Mouse (Mus musculus): Measurements from ENCODE around the gene Cort. TPM values are rescaled to one million over a fixed set of nuclear protein-coding genes. Genes with fewer than 3 reads are reported as not detected.
"Not testable (repeated sequence)": the region's sequence is repeated elsewhere in the genome, so short reads cannot be mapped to it uniquely, and the experiment has no call there.

The Cort gene
- total RNA-seq (2021), result not detected
- long read RNA-seq, experiment 1, result 0 reads
- long read RNA-seq, experiment 2, result 0 reads

DNA sequence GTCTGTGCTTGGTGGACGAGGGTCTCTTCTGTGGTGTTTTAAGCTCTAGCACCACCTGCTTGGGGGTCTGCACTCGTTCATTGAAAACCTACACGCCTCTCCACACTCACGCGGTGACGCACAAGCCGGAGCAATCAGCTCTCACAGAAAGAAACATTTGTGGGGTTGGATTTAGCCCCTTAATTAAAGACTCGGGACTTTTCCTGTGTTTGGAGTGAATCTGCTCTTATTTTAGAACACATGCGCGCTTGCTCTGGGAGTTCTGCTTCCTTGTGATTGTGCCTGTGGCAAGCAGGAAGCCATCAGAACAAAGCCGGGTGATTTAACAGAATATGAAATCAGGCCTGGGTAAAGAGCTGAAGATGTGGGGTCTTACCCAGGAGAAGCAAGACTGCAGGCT, at the start of gene Cort:
Gene Cort, minus strand, starts transcription at position 101 of the 400 bp plus-strand sequence.
- DNase-seq, result no peak
- intact Hi-C loops (cut with DNase I), result no loop called here

DNA sequence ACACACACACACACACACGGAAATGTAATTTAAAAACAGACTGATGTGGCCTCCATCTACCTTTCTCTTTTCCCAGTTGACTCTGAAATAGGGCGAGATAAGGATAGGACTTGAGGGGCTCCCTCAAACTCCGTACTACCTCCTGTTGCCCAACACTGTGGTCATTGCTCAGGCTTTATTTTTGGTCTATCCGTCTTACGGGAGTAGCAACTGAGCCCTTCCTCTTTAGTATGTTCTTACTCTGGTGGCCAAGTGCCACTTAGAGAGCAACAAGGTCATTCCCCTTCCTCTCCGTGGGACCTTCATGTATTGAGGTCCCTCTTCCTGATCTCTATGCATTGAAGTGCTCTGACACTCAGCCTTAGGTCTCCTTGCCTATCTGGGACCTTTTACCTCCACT, 47.1 kb upstream of the Cort start:
- no peak for DNase-seq
- intact Hi-C loops (cut with DNase I), result no loop called here

DNA sequence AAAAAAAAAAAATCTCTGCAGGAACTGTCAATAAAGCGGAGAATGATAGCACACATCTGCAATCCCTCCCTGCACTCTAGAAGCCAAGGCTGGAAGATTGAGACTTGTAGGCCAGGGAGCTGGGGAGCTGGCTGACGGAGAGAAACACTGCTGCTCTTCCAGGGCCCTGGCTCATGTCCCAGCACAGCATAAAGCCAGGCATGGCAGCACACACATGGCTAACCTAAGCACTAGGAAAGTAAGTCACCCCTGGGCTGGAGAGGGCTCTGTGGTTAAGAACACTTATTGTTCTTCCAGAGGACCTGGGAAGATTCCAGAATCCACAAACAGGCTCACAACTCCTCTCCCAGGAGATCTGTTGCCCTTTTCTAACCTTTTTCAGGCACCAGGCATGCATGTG, 46.1 kb upstream of the Cort start:
- intact Hi-C loops (cut with DNase I), result no loop called here
- peak; percentile 60 to 78 for DNase-seq

DNA sequence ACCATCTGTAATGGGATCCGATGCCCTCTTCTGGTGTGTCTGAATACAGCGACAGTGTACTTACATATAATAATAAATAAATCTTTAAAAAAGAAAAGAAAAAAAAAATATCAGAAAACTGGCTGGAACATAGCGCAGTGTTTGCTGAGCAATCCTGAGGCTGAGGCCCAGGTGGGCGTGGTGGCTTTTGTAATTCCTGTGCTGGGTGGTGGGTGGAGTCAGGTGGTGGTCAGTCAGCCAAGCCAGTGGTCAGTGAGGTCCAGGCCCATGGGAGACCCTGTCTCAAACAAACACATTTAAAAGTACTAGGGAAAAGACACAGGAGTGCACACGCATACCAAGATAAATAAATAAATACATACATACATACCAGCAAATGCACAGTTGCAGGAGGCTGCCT, 45.5 kb upstream of the Cort start:
- peak; percentile 48 to 69 for DNase-seq

DNA sequence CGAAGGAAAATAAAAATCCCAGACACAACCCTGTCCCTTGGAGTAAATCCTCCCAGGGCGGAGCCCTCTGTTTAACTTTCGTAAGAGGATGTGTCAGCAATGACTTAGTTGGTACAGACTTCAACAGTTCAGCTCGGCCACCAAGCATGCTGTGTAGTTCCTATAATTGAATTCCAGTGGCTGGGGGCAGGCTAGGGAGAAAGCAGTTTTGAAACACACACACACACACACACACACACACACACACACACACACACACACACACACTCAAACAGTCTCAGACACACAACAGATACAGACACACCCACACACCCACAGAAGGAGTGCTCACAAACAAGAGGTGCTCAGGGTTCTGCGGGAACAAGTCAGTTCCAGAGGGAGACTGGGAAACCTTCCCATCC, 45.0 kb upstream of the Cort start:
- intact Hi-C loops (cut with DNase I), result no loop called here
- DNase-seq, result peak in 1 of 2 experiments; percentile 36

More for the DNA sequence above, 45.5 kb upstream of the Cort start:
- intact Hi-C loops (cut with DNase I), result no loop called here

DNA sequence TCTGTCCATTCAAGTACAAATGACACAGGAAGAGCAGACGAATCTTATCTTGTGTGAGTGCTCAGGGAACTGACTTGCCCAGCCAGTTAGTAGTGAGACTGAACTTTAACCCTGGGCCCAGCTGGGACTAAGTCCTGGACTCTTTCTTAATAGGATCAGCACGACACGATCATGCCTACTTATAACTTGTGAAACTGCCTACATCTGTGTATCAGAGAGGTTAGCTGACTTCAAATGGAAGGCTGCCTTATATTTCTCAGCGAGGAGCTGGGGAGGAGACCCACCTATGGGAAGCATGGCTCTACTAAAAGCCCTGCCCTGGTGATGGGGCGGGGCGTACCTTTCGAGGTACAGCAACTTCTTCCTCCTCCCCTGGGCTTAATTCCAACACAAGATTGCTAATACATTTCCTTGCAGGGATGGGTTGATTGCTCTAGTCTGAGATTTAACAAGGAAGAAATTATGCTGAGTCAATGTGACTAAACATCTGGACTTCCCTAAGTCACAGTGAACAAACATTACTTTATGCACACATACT, 43.9 kb upstream of the Cort start:
- DNase-seq, result no peak
- intact Hi-C loops (cut with DNase I), result no loop called here

DNA sequence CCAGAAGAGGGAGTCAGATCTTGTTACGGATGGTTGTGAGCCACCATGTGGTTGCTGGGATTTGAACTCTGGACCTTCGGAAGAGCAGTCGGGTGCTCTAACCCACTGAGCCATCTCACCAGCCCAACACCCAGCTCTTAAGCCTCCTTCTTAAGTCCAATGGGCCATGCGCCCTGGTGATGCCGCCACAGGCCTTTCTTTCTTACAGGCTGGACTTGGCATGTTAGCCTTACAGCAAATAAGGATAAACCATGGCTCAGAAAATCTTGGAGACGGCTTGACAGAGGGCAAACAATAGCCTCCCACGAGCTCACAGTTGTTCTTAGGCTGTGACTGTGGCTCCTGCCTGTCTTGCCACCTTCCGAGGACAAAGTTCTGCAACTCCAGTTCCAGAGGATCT, 43.4 kb upstream of the Cort start:
- intact Hi-C loops (cut with DNase I); DNase-seq: not testable (repeated sequence)

DNA sequence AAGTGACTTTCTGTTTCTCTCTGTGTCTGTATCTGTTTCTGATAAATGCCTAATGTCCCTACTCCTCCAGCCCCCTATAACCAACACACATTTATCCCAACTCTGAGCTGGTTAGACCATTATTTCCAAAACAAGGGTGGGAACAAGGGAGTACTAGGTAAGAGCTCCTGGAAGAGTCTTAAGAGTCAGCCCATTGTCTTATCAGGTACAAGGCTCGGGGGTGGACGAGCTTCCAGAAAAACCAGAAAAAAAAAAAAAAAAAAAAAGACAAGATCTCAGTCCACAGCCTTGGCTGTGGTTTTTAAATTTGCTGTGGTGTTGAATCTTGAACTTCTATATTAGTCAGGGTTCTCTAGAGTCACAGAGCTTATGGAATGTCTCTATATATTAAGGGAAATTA, 41.5 kb upstream of the Cort start:
- intact Hi-C loops (cut with DNase I), result no loop called here
- no peak for DNase-seq

DNA sequence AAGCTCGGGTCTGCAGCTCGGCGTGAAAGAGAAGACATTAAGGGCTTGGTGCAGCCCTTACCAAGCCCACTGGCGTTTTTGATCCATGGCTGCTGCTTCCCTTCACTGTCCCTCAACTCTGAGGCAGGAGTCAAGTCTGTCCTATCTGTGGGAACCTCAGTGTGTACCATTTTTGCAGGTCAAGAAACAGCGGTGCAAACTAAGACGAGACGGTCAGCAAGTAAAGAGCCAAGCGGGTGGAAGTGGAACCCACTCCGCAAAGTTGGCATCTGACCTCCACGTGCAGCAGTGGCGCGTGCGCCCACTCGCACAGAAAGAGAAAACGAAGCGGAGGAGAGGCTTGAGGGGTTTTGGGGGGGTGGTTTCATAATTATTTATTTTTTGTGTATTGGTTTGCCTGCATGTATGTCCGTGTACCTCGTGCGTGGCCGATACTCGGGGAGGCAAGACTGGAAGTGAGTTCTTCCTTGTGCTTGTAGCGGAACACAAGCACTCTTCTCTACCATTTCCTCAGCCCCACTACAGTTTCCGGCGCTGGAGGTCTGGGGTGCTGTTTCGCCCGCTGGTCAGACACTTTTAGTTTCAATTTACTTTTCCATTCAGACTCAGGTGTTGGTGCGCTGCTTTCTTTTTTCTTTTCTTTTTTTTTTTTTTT, 40.5 kb upstream of the Cort start:
- DNase-seq, result no peak
- intact Hi-C loops (cut with DNase I), result no loop called here

DNA sequence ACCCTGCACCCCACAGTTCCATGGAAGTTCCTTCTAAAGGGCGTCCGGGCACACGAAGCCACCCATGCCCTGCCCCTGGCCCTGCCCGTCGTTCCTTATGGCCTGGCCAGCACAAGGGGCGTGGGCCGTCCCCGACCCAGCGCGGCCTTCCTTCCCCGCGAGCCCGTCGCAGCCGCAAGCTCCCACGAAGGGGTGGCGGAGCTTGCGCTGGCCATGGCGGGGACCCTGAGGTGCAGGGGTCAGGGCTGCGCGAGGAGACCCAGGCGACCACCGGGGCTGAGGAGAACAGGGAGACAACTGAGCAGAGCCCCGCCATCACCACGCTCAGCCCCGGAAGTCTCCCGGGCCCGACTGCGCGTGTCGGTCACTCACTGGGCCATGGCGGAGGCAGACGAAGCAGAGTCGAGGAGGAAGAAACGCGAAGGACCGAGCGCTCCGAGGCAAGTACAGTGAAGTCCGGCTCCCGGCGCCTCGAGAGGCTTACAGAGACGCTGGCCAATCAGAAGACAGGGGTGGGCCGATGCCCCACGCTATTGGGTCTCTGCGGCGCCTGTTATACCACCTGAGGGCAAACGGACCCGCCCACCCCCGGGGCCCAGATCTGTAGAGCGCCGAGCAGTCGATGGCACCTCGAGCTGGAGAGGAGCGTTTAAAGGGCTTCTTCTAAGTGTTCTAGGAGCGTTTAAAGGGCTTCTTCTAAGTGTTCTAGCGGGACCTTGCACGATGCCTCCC, 39.8 kb upstream of the Cort start, which contains the start of gene Pgd:
Gene Pgd, minus strand, starts transcription at position 557 of the 732 bp plus-strand sequence.
- intact Hi-C loops (cut with DNase I), result no loop called here
- DNase-seq, result peak; percentile 92 to 95

DNA sequence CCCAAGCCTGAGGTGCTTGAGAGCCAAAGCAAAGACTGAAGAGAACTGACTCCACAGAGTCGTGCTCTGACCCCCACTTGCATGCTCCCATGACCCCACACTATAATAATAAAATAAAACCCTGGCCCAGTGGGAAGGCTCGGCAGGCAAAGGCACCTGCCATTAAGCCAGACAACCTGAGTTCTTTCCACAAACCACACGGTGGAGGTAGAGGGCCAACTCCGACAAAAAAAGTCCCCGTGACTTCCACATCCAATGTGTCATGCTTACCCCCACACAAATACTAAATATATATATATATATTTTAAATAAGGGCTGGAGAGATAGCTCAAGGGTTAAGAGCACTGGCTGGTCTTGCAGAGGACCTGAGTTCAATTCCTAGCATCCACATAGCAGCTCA, 37.6 kb upstream of the Cort start:
- no peak for DNase-seq
- intact Hi-C loops (cut with DNase I), result no loop called here

DNA sequence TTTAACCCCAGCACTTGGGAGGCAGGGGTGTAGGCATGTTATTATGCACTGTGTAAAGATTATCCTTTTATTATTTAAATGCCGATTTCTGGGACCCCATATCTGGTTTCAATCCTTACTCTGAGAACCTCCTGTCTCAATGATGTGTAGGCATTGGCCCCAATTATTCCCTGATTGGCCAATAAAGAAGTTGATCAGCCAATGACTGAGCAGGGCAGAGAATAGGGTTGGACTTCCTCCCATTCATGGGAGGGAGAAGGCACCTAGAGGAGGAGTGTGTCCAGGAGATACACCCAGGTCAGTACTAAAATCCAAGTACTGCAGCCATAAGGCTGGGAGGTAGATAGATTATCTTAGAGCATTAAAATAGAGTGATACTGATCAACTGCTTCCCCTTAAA, 36.6 kb upstream of the Cort start:
- DNase-seq, result no peak
- intact Hi-C loops (cut with DNase I), result no loop called here

DNA sequence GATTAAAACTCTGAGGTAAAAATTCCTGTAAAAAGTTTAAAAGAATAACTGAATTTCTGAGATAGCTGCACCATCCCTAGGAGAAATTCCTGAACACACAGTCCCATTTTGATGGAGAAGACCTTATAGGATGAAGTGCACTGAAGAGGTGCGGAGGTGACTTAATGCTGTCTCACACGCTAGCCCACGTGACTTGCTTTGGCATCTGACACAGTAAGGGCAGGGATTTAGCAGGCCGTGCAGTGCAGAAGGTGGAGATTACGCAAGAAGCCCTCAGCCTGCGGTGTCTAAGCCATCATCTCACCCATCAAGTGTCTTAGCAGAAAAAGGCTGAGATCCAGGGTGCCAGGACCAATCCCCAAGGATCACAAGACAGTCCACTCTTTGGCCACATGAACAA, 34.6 kb upstream of the Cort start:
- intact Hi-C loops (cut with DNase I), result no loop called here
- no peak for DNase-seq

DNA sequence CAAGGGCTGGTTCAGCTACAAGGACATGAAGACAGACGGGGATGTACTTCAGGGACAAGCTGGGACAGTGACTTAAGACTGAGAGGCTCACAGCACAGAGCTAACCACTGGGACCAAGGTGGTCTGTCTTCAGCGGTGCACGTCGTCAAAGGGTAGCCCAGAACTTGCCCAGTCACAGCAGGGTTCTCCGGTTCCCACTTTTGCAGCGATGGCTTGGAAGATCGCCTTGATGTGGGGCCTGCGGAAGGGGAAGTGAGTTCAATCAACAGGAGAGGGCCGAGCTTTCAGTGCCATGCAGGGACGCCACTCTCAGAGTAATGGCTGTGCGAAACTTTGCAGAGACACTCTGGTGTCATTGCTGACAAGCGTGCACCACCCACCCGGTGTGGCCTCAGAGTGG, 33.3 kb upstream of the Cort start:
- intact Hi-C loops (cut with DNase I), result no loop called here

DNA sequence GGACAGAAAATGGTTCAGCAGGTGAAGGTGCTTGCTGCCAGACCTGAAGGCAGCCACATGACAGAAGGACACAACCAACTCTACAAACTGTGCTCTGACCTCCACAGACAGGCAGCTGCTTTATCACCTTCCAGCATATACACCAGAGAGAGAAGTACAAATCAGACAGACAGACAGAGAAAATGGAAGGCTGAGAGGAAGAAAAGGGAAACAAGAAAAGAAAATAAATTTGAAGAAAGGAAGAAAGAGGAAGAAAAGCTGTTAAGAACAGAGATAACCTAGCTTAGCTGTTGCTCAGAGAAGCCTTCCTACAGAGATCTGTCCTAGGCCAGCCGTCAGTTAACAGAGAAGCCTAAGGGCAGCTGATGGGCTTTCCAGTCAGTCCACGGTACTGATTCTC, 32.6 kb upstream of the Cort start:
- no peak for DNase-seq
- intact Hi-C loops (cut with DNase I), result no loop called here

More for the DNA sequence above, 33.3 kb upstream of the Cort start:
- no peak for DNase-seq

DNA sequence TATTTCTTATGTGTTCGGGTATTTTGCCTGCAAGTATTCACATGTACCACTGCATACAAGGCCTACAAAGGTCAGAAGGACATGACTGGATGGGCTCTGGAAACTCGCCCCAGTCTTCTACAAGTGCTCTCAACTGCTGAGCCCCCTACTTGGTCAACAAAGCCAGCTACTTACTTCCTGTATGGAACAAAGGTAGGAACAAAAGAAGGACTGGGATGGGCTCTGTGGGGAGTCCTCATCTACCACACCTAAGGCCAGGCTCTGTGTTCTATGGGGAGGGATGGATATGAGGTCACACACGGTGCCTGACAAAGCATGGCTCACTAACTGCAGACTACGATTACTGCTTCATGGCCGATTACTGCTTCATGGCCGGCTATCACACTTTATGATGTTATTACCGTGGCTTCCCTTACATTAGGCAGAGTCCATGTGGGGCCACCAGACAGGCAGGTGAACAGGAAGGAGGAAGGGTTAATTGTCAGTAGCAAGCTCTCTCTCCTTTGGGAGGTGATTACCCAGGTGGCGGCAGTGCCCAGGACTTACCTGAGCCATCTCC, 30.9 kb upstream of the Cort start:
- DNase-seq, result no peak
- intact Hi-C loops (cut with DNase I), result no loop called here

DNA sequence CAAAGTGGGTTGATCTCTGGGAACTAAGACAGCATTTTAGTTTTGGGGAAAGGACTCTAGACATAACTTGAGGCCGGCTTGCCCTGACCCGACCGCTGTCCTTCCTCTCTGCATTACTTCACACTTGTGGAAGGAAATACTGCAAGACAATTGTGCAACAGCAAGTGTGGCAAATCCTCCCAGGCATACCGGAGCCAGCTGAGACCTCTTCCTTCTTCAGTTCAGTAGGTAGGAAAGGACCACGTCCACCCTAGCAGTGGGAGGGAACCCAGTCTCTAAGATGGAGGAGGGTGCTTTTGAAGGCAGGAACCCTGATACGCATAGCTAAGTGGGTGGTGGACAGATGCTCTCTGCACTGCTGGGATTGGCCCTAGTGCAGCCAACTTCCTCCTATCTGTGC, 29.1 kb upstream of the Cort start:
- DNase-seq, result no peak
- intact Hi-C loops (cut with DNase I), result no loop called here

DNA sequence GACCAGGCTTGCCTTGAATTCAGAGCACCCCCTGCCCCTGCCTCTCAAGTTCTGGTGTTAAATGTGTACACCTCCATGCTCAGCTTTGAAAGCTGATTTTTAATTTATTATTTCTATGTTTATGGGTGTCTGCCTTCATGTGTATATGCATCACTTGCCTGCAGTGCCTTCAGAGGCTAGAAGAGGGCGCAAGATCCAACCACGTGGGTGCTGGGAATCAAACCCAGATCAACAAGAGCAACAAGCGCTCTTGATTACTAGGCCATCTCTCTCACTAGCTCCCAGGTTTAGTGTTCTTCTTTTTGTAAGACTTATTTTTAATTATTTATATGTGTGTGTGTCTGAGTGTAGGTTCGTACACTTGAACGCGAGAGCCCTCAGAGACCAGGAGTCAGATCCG, 28.3 kb upstream of the Cort start:
- no peak for DNase-seq
- intact Hi-C loops (cut with DNase I), result no loop called here

DNA sequence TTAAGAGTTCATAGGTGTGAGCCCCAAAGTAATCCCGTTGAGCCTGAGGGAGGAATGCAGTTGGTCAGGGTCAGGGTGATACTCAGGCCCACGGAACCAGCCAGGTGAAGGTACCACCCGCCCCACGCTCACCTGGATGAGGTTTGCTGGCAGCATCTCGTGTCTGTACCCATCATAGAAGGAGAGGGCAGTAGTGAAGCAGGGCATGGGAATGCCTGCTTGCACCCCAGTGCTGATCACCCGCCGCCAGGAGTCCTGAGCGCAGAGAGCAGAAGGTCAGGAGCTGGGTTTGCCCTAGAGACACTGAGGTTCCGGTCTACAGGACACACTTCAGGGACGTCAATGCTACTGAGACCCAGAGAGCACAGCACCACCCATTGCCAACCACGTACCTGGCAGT, 24.2 kb upstream of the Cort start:
- intact Hi-C loops (cut with DNase I), result no loop called here
- no peak for DNase-seq

DNA sequence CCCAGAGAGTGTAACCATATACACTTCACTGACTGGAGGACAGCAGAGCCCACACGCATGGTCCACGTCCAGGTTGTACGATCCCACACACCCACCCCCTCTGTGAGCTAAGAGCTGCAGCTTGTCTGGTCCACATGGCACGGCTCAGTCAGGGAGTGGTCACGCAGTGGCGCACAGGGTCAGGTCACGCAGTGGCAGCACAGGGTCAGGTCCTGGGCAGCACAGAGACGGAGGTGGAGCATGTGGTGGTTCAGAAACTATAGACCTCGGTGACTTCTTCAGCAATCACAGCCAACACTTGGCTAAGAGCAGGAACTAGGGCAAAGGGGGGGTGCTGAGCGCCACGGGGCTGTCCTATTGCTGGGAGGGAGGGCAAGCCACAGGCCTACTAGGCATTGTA, 23.7 kb upstream of the Cort start:
- intact Hi-C loops (cut with DNase I), result no loop called here
- no peak for DNase-seq

DNA sequence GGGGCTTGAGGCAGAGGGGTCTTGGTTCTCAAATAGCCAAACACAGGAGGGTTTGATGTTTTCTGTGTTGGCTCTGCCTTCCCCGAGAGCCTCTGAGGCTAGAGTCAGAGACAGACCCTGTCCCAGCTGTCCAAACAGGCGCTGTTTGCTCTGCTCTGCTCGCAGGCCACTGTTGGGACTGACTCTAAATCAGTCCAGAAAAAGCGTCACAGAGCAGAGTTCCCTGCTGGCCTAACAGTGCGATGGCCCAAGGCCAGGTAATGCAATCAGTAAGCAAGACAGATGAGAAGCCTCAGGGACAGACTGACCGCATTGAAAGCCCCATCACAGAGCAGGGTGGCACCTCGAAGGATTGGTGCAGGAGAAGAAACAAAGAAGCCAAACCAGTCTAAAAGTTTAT, 23.0 kb upstream of the Cort start:
- intact Hi-C loops (cut with DNase I), result loop anchor here (5.0 to 10.0 kb wide), 2 partner anchors 33 to 395 kb away; no protein-coding TSS in a partner anchor
- DNase-seq, result peak in 1 of 2 experiments; percentile 31
